Mouse (Mus musculus): ENCODE results near the gene Adamts9.

The Adamts9 gene

DNA sequence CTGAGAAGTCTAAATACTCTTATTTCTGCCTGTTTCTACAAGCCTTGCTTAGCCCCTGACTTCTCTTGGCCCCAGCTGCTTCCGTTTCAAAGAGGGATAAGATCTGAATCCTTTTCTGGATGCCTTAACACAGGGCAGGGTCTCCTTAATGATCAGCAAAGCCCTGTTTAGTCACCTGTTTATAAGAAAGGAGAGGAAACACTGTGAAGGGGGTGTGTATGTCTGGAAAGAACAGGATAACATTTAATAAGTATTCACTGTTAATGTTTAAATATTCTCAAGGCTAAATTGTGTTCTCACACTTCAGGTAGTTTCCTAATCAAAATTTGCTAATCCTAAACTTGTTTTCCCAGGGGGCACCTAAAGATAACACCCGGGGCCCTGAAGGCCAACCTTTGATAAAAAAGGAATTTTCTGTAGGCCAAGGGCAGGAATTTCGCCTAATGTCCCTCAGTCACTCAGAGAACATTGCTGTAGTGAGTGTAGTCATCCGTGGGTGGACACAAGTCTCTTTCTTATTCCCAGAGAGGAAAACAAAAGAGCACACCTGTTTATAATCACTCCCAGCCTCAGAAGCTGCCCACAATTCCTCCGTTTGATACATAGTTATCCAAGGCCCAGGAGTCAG lies 82.9 kb downstream of the Adamts9 start:
- DNase-seq (ENCODE audit: low spot score), result no peak

DNA sequence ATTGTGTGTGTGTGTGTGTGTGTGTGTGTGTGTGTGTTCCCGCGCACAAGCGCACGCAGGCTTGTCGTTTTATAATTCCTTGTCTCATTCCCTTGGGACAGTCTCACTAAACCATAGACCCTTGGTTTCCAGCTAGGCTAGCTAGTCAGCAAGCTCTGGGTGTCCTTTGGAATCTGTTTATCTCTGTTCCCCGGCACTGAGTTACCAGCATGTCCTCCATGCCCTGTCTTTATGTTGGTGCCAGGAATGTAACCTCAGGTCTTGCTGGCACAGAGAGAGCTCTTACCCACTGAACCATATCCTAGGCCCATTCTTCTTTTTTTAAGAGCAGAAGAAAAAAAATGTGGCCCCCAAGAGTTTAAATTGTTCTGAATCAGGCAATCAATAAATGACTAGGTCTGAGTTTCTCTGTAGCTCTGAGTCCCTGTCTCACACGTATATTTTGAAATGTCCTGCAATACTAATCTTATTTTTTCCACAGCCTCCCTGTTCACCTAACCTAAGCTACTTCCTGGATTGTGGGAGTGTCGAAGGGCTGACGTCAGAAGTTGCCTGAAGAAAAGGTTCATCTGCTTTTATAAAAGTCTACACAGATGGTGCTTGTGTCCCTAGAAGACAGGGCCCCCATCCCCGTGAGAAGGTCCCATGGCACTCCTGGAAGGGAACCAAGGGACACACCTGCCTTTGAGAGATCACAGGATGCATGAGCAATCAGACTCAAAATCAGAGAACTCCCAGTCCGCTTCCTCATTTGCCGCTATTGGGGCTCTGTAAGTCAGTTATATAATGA lies 84.4 kb downstream of the Adamts9 start:
- no peak for DNase-seq (ENCODE audit: low spot score)

DNA sequence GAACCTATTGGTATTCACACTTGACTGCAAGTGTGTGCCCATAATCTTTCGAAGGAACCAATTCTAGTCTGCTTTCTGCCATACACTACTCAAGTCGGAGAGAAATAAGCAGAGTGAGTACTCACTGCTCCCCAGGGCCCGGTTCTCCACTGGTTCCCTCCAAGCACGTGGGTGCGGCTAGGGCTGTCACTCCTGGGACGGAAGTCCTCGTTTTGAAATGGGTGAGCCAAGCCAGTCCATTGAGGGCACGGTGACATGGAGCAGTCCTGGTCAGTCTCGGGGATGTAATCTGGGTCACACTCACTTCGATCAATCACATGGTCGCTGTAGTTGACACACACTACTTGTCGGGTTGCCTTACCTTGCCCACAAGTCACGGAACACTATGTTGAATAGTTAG lies 85.5 kb downstream of the Adamts9 start:
- DNase-seq (ENCODE audit: low spot score), result no peak

DNA sequence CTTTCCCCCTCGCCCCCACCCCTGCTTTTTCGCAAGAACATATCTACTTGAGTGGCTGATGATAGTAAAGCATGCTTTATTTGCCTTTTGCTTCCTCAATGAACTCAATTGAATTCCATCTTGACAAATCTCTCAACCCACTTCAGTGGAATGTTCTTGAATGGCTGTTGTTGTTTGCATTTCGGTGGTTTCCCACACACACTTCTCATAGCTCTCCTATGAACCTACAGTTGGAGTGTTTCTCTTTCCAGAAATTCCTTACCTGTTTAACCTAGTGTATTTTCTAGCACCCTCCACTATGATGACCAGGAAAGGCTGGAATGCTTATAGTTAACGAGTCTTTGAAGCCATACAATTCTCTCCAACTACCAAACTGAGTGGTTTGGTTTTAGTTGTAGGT lies 88.4 kb downstream of the Adamts9 start:
- no peak for DNase-seq (ENCODE audit: low spot score)

DNA sequence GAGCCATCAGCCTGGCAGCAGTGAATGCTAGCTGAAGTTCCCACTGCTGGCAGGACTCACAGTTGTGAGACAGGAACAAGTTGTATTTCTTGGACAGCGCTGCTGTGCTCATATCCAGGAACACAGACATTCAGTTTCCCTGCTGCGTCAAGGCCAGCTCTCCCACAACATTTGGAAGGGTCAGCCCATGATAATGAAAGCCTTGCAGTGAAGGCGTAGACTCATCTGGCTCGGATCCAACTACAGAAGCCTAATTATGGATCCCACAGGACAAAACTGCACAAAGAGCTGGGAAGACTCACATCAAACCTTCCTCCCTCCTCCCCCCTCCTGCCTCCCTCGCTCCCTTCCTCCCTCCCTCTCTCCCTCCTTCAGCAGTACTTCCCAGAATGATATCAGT lies 93.0 kb downstream of the Adamts9 start:
- DNase-seq (ENCODE audit: low spot score), result no peak

DNA sequence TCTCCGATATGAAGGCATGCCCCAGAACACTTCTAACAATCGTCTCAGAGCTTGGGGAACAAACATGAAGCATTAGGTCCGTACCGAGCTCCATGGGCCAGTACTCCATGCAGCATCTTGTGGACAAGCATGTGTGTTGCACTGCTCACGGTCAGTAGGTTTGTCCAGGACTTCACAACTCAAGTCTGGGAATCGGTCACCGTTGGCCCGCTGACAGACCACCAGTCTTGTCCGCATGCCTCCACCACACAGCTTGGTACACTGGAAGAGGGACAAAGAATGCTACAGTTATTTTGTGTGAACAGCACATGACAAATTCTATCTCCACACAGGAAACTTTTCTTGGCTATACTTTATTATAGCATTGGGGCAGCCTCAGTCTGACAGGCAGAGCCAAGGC lies 94.1 kb downstream of the Adamts9 start:
- DNase-seq (ENCODE audit: low spot score), result no peak

DNA sequence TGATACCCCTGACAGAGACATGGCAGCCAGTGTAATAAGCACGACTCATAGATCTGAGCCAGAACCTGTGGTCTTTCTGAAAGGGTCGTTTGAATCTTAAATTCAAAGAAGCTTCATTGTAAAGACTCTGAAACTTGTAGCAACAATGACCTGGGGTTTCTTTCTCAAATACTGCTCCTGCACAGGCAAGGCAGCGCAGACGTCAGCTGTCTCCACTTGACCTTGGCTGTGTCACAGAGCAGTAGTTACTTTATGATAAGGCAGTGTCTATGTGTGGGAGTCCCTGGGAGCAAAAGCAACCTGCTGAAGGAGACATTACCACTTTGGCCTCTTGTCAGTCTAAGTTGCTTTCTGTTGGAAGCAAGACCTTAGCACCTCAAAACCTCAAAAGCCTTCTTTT lies 96.7 kb downstream of the Adamts9 start:
- DNase-seq (ENCODE audit: low spot score), result no peak

DNA sequence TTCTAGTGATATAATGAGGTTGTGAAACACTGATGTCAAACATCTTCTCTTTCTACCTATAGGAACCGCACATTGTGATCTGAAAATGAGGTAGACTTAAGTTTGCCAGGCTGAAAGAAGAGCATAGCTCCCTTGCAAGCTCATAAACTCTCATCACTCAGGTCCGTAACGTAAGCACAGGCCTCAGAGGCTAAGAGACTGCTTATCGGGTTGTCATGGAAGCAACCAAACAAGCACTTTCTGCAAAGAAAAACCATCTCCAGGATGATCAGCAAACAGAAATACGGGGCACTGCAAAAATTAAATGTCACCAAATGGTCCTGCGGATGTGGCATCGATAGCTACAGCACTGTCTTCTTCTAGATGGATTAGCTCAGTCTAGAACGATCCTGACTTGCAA lies 97.4 kb downstream of the Adamts9 start:
- no peak for DNase-seq (ENCODE audit: low spot score)

DNA sequence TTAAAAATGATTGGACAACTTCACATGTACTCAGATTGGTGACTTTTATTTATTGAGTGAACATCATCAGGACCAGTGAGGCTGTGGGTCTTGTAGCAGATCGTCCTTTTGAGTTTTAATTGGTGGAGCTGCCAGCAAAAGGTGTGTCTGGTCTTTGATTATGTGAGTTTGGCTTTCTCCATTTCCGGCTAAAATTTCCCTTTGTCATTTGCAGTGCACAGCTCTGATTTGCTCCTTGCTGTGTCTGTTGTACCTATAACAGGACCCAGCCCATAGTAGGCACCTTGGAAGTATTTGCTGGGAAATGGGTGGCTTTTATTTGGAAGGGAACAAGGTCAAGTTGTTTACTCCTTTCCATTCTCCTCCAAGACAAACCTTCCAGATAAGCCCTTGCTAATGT lies 99.8 kb downstream of the Adamts9 start:
- no peak for DNase-seq (ENCODE audit: low spot score)

DNA sequence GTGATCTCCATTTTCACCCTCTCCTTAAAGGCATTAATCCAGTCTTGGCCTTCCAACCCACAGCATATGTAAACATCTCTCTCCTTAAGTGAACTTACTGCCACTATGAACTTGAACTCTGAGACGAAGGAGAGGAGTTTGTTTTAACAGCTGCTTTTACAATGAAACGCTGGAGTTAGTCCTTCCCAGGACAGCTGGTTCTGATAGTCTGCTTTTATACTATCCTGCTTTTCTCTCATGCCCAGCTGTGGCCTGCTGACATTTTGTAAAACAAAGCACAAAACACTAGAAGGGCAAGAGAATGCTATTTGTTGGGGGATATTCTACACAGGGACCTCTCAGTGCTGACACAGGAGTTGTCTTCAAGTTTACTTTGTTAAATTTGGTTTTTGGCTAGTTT lies 101.3 kb downstream of the Adamts9 start:
- no peak for DNase-seq (ENCODE audit: low spot score)

DNA sequence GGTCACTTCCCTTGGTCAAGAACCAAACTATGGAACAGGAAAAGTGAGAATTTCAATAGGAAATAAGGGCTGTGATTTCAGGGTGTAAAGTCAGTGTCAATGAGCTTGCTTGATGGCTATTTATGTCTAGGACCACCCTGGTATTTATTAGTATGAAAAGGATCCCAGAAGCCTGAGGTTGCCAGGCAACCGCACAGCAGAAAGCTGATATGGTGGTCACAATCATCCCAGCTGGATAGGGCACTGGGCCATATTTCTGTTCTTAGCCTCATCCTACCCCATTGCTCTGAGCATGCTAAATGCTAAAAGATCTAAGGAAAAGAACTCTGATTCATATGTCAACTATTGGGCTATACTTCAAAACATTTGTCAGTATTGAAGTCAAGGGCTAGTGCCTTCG lies 112.2 kb downstream of the Adamts9 start:
- DNase-seq (ENCODE audit: low spot score), result no peak

DNA sequence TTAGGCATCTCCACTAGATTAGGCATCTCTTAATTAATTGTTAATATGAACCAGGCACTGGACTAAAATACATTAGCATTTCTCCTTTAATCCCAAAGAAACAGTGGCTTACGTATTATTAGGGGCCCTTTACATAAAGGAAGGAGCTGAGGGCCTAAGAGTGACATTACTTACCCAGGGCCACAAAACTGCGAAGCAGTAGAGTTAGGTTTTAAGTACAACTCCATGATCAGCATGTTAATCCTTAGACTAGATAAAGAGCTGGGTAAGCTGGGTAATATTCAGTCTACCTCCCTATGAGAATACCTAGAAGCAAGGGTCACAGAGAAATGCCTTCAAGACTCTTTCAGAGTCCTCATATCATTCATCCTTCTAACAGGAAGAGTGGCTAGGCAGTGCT lies 114.1 kb downstream of the Adamts9 start:
- no peak for DNase-seq (ENCODE audit: low spot score)

DNA sequence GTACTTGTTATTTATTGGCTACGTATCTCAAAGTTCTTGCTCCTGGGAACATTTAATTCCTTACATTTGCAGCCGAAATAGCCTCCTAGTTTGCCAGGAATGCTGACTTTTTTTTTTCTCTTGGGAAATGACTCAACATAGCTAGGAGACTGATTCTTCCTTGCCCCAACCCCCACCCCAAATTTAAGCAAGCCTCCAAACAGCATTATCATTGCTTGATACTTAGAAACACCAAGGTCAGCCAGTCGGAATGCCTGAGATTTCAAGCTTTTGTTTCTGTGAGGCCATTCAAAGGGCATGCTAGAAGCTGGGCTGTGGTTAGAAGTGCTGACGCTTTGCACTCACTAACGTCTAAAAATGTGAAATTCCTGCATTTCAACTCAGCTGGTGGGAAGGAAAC lies 115.9 kb downstream of the Adamts9 start:
- DNase-seq (ENCODE audit: low spot score), result no peak

DNA sequence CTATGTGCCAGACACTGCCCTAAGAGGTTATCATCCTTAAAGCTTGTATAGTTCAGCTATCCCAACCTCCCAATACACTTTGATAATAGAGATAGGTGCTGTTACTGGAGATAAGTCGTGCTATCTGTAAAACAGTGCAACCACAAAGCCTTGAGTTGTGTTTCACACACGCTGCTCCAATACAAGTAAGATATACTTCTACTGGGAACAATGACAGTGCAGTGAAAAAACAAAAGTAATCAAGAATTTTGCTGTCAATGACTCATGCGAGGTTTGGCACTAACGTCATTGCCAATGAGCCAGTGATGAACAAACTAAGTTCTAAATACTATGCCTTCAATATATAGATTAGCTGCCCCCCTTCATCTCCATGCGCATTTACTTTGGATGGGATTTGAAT lies 116.7 kb downstream of the Adamts9 start:
- no peak for DNase-seq (ENCODE audit: low spot score)

DNA sequence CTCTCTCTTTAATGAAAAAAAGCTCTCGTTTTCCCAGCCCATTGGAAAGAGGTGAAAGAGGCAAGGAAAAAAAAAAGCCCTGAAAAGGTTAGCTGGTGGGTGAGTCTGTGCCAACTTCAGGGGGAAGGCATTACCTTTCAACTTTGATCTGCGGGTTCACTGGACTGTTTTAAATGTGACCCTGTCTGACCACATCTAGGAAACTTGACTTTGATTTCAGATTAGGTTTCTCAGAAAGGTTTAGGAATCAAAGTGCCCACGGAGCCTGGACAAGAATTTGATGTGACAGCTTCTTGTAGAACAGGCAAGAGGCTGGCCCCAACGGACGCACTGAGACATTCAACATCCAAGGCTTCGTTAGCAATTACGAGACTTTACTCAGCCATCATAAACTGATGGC lies 119.3 kb downstream of the Adamts9 start:
- DNase-seq (ENCODE audit: low spot score), result no peak

DNA sequence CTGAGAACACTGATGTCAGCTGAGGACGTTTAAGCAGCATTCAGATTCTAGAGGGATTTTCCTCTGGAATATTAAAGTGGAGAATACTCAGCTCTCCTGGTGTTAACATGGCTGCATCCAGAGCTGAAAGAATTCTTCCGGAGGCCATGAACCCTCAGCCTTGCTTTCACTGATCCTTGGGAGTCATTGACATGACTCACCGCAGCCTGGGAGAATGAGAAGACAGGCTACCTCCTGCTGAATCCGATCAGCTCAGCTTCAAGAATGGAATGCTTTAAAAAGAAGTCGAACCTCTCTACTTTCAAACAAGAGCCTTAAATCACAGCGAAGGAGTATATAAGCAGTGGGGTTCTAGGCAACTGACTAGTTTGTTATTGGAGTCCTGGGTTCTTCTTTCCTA lies 121.3 kb downstream of the Adamts9 start:
- DNase-seq (ENCODE audit: low spot score), result no peak

DNA sequence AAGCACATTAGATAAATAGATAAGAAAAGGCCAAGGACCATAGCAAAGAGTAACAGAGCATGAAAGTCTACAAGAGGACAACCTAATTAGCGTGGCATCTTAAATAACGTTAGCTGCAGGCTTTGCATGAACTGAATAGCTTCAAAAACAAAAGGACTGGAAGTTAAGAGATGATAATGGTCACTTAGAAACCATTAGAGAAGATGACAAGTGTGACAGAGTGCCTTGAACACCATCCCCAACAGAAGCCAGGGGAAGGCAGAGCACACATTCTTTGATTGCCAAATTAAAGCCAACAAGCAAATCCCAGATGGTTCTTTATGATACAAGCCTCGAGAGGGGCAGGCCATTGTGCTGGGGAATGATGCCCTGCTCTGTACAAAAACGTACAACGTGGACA lies 121.7 kb downstream of the Adamts9 start:
- DNase-seq (ENCODE audit: low spot score), result no peak

DNA sequence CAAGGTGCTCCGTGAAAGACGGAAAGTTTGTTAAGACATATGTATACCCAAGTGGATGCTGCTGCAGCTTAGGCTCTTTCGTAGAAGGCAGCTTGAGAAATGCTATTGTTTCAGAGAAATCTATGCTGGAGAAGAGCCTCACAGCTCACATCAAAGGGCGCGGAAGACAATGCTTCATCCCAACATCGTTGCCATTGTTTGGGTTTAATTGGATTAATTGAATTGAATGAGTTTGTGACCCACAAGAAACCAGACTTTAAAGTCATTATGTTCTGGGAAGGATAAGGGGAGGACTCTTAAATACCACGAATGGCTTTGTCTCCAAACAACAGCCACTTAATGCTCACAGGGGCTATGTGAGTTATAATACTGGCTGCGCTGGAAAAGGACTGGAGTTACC lies 125.6 kb downstream of the Adamts9 start:
- no peak for DNase-seq (ENCODE audit: low spot score)

DNA sequence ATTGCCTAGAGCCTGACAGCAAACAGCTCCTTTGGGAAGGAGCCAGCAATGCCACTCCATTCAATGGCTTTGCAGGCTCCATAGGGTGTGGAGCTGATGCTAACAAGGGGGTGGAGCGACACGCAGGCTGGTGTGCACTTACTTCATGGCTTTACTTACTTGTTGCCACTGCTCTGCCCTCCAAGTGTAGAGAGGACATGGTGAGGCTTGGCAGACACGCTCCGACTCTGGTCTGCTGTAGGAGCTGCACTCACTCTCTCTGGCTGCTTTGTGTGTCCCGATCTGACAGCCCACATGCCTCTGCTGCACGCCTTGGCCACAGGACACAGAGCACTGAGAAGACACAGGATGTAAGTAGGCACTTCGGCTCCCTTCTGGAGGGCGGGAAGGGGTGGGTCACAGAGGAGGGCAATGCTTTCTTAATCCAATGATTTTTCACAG lies 127.0 kb downstream of the Adamts9 start, which contains the start of gene A730049H05Rik:
Gene A730049H05Rik (plus strand): TSS at position 168 of the 441 bp plus-strand sequence.
- no peak for DNase-seq (ENCODE audit: low spot score)

DNA sequence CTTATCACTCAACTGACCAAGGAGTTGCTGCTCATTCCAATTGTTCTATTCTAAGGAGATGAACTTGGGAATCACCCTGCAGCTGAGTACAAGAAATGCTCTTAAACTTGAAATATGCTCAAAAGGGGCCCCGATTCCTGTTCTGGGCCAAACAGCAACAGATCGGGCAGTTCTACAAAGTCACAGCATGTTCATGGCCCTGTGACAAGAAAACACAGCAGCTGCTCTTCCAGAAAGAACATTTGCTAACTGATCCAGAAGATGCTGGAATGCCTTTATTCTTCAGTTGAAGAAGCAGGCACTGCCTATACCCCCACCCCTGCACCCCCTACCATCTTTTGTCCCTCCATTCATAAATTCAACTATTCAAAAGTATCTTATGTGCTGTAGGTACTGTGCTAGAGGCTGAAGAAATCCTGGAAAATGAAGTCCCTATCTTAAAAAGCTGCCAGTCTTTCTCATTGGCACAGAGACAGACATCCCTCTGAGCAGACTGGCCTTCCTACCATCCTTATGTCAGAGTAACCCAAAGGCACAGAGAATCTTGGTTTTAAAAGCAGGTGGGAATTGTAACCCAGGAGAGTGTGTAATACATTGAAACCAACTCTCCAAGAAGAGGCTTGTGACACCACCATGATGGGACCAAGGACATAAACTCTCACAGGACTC lies 130.5 kb downstream of the Adamts9 start:
- DNase-seq (ENCODE audit: low spot score), result no peak

DNA sequence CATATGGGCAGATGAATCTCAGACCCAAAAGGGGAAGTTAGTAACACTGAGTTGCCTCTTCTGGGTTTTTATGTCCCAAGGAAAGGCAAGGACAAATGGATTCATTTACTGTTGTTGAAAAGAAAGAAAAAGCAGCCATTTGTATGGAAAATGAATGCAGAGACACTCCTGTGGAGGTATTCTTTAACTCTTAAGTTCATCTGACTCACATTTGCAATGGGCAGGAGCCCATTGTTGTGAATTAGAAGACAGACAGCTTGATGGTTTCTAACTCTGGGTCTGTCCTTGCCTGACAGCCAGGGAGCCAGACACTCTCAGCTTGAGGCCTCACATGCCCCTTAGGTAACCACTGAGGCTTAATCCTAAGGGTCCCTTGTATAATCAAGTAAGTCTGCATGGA lies 131.7 kb downstream of the Adamts9 start:
- no peak for DNase-seq (ENCODE audit: low spot score)

DNA sequence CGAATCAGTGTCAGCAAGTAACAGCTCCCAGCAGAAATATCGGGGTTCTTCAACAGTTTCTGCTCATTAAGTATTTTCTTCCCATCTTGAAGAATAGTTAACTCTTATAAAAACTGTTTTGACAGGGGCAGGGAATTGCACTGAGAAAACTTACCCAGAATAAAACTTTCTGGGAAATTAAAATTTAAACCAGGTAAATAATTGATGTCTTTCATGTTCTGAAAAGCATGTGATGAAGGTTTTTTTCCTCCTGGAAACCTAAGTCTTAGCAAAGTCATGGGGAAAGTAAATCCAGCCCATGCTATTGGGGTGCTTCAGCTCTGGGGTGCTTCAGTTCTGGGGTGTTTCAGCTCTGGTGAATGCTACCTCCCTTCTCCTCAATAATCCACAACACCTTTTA lies 132.7 kb downstream of the Adamts9 start:
- DNase-seq (ENCODE audit: low spot score), result no peak

DNA sequence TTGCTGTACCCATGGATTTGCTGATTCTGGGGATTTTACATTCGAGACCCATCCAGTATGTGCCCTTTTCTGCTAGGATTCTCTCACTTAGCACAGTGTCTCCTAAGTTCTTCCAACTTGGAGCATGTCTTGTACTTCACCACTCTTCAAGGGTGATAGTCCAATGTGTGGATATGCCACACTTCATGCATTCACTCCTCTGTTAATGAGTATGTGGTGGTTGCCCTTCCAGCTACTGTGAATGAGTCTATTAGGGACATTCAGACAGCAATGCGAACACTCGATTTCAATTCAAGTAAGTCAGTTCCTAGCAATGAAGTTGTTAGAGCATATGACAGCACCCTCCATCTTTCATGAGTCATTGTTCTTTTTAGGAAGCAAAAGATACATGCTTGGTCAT lies 133.5 kb downstream of the Adamts9 start:
- no peak for DNase-seq (ENCODE audit: low spot score)

All from T-cell, adult 2 months (primary cell).